In the genomic region with DNA sequence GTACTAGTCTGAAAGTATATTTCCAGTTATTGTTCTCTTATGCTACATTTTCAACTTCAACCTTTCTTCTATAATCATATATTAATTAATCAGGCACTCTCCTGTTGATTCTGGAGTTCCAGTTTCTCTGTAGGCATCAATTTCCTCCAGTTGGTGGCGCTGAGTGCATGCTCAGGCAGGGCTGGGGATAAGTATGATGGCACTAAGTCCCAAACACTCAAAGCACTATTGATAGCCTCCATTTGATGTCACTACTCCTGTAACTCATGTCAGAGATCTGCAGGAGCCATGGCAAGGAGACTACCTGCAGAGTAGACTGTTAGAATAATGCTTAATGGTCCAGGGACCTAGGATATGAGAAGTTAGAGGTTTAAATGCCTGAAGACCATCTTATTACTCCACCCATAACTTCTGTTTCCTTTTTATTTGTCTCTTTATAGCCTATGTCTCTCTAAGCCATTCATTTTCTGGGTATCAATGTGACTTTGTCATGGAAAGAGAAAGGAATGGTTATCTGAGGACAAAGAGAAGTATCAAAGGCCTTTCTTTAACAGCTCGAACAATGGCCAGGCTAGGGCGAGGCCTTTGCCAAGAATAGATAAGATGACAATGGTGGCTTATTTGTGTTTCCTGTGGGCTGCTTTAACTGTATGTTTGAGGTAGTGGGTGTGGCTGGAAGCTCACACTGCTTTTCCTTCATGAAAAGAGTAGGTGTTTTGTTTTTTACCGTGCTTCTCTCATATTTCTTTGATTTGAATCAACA, we compare ENCODE assay signal across 7 mouse cellular contexts.
A peak's percentile ranks its signal among the peaks of the same experiment; 100 is the strongest.
DNase-seq lines count a peak whose midpoint lies in the region; ATAC-seq and TF ChIP-seq lines count a peak whose summit lies in the region.

No protein-coding gene starts in this region.

- H3K27me3 ChIP-seq in midbrain, postnatal 0 days (ENCODE audit: insufficient read depth, low read length), result no peaks in the 10 kb centered on the region
- no peaks in the 10 kb centered on the region for H3K27me3 ChIP-seq in midbrain, embryonic 11.5 days (ENCODE audit: control insufficient read depth, insufficient read depth, low read length)
- H3K27me3 ChIP-seq in midbrain, embryonic 14.5 days (ENCODE audit: control insufficient read depth, insufficient read depth, low read length), result no peaks in the 10 kb centered on the region

- H3K4me1 ChIP-seq in midbrain, postnatal 0 days (ENCODE audit: insufficient read depth, low read length), result no peaks in the 10 kb centered on the region
- H3K4me1 ChIP-seq in midbrain, embryonic 11.5 days (ENCODE audit: control insufficient read depth, insufficient read depth, low read length), result no peaks in the 10 kb centered on the region
- no peaks in the 10 kb centered on the region for H3K4me1 ChIP-seq in midbrain, embryonic 14.5 days (ENCODE audit: control insufficient read depth, insufficient read depth, low read length)

- intact Hi-C loops in left cerebral cortex, postnatal 14 days (cut with DNase I), result loop anchor here (5.0 kb wide), 1 partner anchor 119 kb away; no protein-coding TSS in a partner anchor

- H3K27ac ChIP-seq in midbrain, postnatal 0 days (ENCODE audit: low read depth, low read length), result no peak overlapping the region
- no peak overlapping the region for H3K27ac ChIP-seq in midbrain, embryonic 11.5 days (ENCODE audit: low read depth, low read length)
- no peak overlapping the region for H3K27ac ChIP-seq in midbrain, embryonic 14.5 days (replicated peaks; ENCODE audit: low read depth, low read length)

- H3K9ac ChIP-seq in midbrain, postnatal 0 days (replicated peaks; ENCODE audit: low read length, poor library complexity, severe bottlenecking), result no peak overlapping the region
- H3K9ac ChIP-seq in midbrain, embryonic 11.5 days (ENCODE audit: low read length), result no peak overlapping the region
- no peak overlapping the region for H3K9ac ChIP-seq in midbrain, embryonic 14.5 days (replicated peaks; ENCODE audit: low read length)

- no peak overlapping the region for H3K4me3 ChIP-seq in midbrain, postnatal 0 days (ENCODE audit: low read depth, low read length)
- H3K4me3 ChIP-seq in midbrain, embryonic 11.5 days (ENCODE audit: low read depth, low read length), result no peak overlapping the region
- no peak overlapping the region for H3K4me3 ChIP-seq in midbrain, embryonic 14.5 days (replicated peaks; ENCODE audit: low read depth, low read length)

- DNase-seq in midbrain, postnatal 0 days (ENCODE audit: low spot score), result no peak
- no peak for DNase-seq in midbrain, embryonic 11.5 days (ENCODE audit: low spot score, missing footprints)
- peak; percentile 88 for DNase-seq in ZHBTc4 (ENCODE audit: low read depth, low spot score)
- DNase-seq in embryo, embryonic 11 days, result peak; percentile 8
- peak; percentile 6 to 26 for DNase-seq in left cerebral cortex, postnatal 14 days (ENCODE audit: low spot score in 2 of 2)
- peak; percentile 19 to 55 for DNase-seq in spleen, postnatal 14 days (ENCODE audit: low spot score in 2 of 2)
- DNase-seq in midbrain, embryonic 14.5 days, result no peak

- no peak for ATAC-seq in midbrain, postnatal 0 days (ENCODE audit: low FRiP score)
- no peak for ATAC-seq in midbrain, embryonic 11.5 days (ENCODE audit: low FRiP score)
- ATAC-seq in midbrain, embryonic 14.5 days (ENCODE audit: low FRiP score, low TSS enrichment), result no peak

- H3K4me2 ChIP-seq in midbrain, postnatal 0 days (ENCODE audit: low read depth, low read length, poor library complexity, severe bottlenecking), result no peak overlapping the region
- H3K4me2 ChIP-seq in midbrain, embryonic 11.5 days, result no peak overlapping the region
- no peak overlapping the region for H3K4me2 ChIP-seq in midbrain, embryonic 14.5 days (ENCODE audit: low read length)

- peak; percentile 39 for TF ChIP-seq CTCF in midbrain, postnatal 0 days (IDR thresholded peaks at IDR 0.05)

- H3K9me3 ChIP-seq in midbrain, postnatal 0 days (ENCODE audit: low read length), result no peaks in the 10 kb centered on the region
- H3K9me3 ChIP-seq in midbrain, embryonic 11.5 days (ENCODE audit: control insufficient read depth, low read length), result no peaks in the 10 kb centered on the region
- H3K9me3 ChIP-seq in midbrain, embryonic 14.5 days (ENCODE audit: control insufficient read depth, low read length), result no peaks in the 10 kb centered on the region

- 66% methylated on average over 4 of the region's 4 CpGs for WGBS in midbrain, postnatal 0 days
- 69% methylated on average over 4 of the region's 4 CpGs for WGBS in midbrain, embryonic 11.5 days
- 69% methylated on average over 4 of the region's 4 CpGs for WGBS in midbrain, embryonic 14.5 days

- H3K36me3 ChIP-seq in midbrain, postnatal 0 days (ENCODE audit: insufficient read depth, low read length), result no peaks in the 10 kb centered on the region
- no peaks in the 10 kb centered on the region for H3K36me3 ChIP-seq in midbrain, embryonic 11.5 days (ENCODE audit: control insufficient read depth, insufficient read depth, low read length)
- no peaks in the 10 kb centered on the region for H3K36me3 ChIP-seq in midbrain, embryonic 14.5 days (ENCODE audit: control insufficient read depth, insufficient read depth, low read length)

Comparison
In these comparisons a context has a peak if more than half of its experiments do, and no peak if none do; other contexts are left out.
1. DNase-seq: peak in ZHBTc4 (single experiment), embryo, embryonic 11 days (single experiment), left cerebral cortex, postnatal 14 days (2 of 2) and spleen, postnatal 14 days (2 of 2); none in midbrain, postnatal 0 days (single experiment), midbrain, embryonic 11.5 days (single experiment) and midbrain, embryonic 14.5 days (single experiment).